Mouse (Mus musculus) inflammation-experienced regulatory T-cells, adult 6 months (primary cell): ENCODE results near the gene Klk1b11. TPM values are rescaled to one million over a fixed set of nuclear protein-coding genes. Genes with fewer than 3 reads are reported as not detected.
"Not testable (repeated sequence)": the region's sequence is repeated elsewhere in the genome, so short reads cannot be mapped to it uniquely, and the experiment has no call there.

ENCODE experiments used
- ATAC-seq: one replicate; pipeline ENCODE4 v1.8.0; 2017
- polyA plus RNA-seq, 3 experiments: library from polyadenylated mRNA; unstranded; fragments of 100-300 nt; shearing (Covaris generic); gene quantifications; one replicate each; pipeline ENCODE4 v1.2.1; 2017

Klk1b11 gene
- polyA plus RNA-seq: not detected

- not testable (repeated sequence) for ATAC-seq
Measured at GRCm38 (mm10) chr7:43995577-43995976, at the start of gene Klk1b11. Klk1b11 (plus strand) TSS chr7:43995877.

GRCm38 (mm10) chr7:43950364-43950763 is 45.3 kb upstream of the Klk1b11 start, which contains the start of gene Klk1b8:
Klk1b8 (plus strand) TSS chr7:43950664.
- no peak for ATAC-seq

- ATAC-seq: no peak
Measured at GRCm38 (mm10) chr7:43952703-43953102, 43.0 kb upstream of the Klk1b11 start.

- no peak for ATAC-seq
Measured at GRCm38 (mm10) chr7:43966451-43966850, 29.2 kb upstream of the Klk1b11 start, which contains the start of gene Klk1b1. Klk1b1 (plus strand) TSS chr7:43966751.

- no peak for ATAC-seq
Measured at GRCm38 (mm10) chr7:43967058-43967457, 28.6 kb upstream of the Klk1b11 start.

GRCm38 (mm10) chr7:43967612-43968011 is 28.1 kb upstream of the Klk1b11 start:
- ATAC-seq: no peak

GRCm38 (mm10) chr7:43975761-43976160 is 19.9 kb upstream of the Klk1b11 start, which contains the start of gene Klk1b9:
Klk1b9 (plus strand) TSS chr7:43976061.
- ATAC-seq: not testable (repeated sequence)

- ATAC-seq: no peak
Measured at GRCm38 (mm10) chr7:43985657-43986056, 10.0 kb upstream of the Klk1b11 start.

- not testable (repeated sequence) for ATAC-seq
Measured at GRCm38 (mm10) chr7:43994821-43995220, 856 bp upstream of the Klk1b11 start.

- no peak for ATAC-seq
Measured at GRCm38 (mm10) chr7:44004847-44005246, 9.2 kb downstream of the Klk1b11 start.

GRCm38 (mm10) chr7:44011868-44012267 is 16.2 kb downstream of the Klk1b11 start, which contains the start of gene Klk1b26:
Klk1b26 (plus strand) TSS chr7:44012168.
- ATAC-seq: not testable (repeated sequence)

- not testable (repeated sequence) for ATAC-seq
Measured at GRCm38 (mm10) chr7:44014666-44015065, 19.0 kb downstream of the Klk1b11 start.

- no peak for ATAC-seq
Measured at GRCm38 (mm10) chr7:44015071-44015470, 19.4 kb downstream of the Klk1b11 start.

Other genes with a start within 250 kb of the Klk1b11 start
- gene Klk12, start 227.0 kb upstream of the Klk1b11 start, polyA plus RNA-seq: not detected
- gene Klk11, start 221.3 kb upstream of the Klk1b11 start, polyA plus RNA-seq: under 1 TPM in 1 of 3 experiments, not detected in 2; 0.46 TPM
- under 1 TPM in 1 of 3 experiments, not detected in 2; 0.73 TPM for gene Klk10, start 214.8 kb upstream of the Klk1b11 start, polyA plus RNA-seq
- not detected for gene Klk9, start 204.0 kb upstream of the Klk1b11 start, polyA plus RNA-seq
- gene Klk8, start 198.3 kb upstream of the Klk1b11 start, polyA plus RNA-seq: 100 to 1,000 TPM; 127 to 173 (median 148) TPM
- gene Klk7, start 184.6 kb upstream of the Klk1b11 start, polyA plus RNA-seq: under 1 TPM in 1 of 3 experiments, not detected in 2; 0.17 TPM
- under 1 TPM in 1 of 3 experiments, not detected in 2; 0.52 TPM for gene Klk6, start 171.4 kb upstream of the Klk1b11 start, polyA plus RNA-seq
- gene Klk5, start 153.9 kb upstream of the Klk1b11 start, polyA plus RNA-seq: not detected
- gene Klk4, start 114.7 kb upstream of the Klk1b11 start, polyA plus RNA-seq: not detected
- gene Klk15, start 62.1 kb upstream of the Klk1b11 start, polyA plus RNA-seq: not detected
- not detected for gene Klk1b8, start 45.2 kb upstream of the Klk1b11 start, polyA plus RNA-seq
- not detected for gene Klk1b1, start 29.1 kb upstream of the Klk1b11 start, polyA plus RNA-seq
- gene Klk1b9, start 19.8 kb upstream of the Klk1b11 start, polyA plus RNA-seq: 1 to 10 TPM in 2 of 3 experiments, not detected in 1; 1.5 to 2.8 TPM
- not detected for gene Klk1b26, start 16.3 kb downstream of the Klk1b11 start, polyA plus RNA-seq
- 1 to 10 TPM; 3.3 to 6.3 (median 4.1) TPM for gene Klk1b27, start 56.4 kb downstream of the Klk1b11 start, polyA plus RNA-seq
- gene Klk1b21, start 106.5 kb downstream of the Klk1b11 start, polyA plus RNA-seq: not detected
- not detected for gene Klk1b22, start 116.8 kb downstream of the Klk1b11 start, polyA plus RNA-seq
- not detected for gene Klk1b16, start 140.9 kb downstream of the Klk1b11 start, polyA plus RNA-seq
- not detected for gene Klk1b24, start 192.4 kb downstream of the Klk1b11 start, polyA plus RNA-seq
- gene Klk1b3, start 202.3 kb downstream of the Klk1b11 start, polyA plus RNA-seq: not detected
- gene Klk1b4, start 211.6 kb downstream of the Klk1b11 start, polyA plus RNA-seq: not detected
- not detected for gene Klk1b5, start 220.1 kb downstream of the Klk1b11 start, polyA plus RNA-seq
- gene Klk1, start 229.5 kb downstream of the Klk1b11 start, polyA plus RNA-seq: under 1 TPM in 1 of 3 experiments, not detected in 2; 0.44 TPM
- gene Gm36864, start 240.3 kb downstream of the Klk1b11 start, polyA plus RNA-seq: under 1 TPM in 1 of 3 experiments, not detected in 2; 0.38 TPM